Comparison of ENCODE assay signal across 9 mouse cellular contexts in genomic region chr7:98193515-98194025, GRCm38 (mm10). TPM values are rescaled to one million over a fixed set of nuclear protein-coding genes. Genes with fewer than 3 reads are reported as not detected.
DNase-seq lines count a peak whose midpoint lies in the region; ATAC-seq and TF ChIP-seq lines count a peak whose summit lies in the region.
"Had no signal": no experiment of that assay in that cellular context is flagged by ENCODE, and none has a peak within 500 bp of the region (broad histone marks: within the 10 kb centered on the region; RNA-seq: fewer than 3 reads in every experiment).

No protein-coding gene starts in this region.

- no peak overlapping the region for H3K27ac ChIP-seq in heart, embryonic 11.5 days (ENCODE audit: low read depth, low read length)
- H3K27ac ChIP-seq in embryonic facial prominence, embryonic 11.5 days (replicated peaks; ENCODE audit: low read depth, low read length): no peak overlapping the region
- no peak overlapping the region for H3K27ac ChIP-seq in hindbrain, embryonic 15.5 days (replicated peaks)
- H3K27ac ChIP-seq in liver, postnatal 0 days (ENCODE audit: low read depth): no peak overlapping the region
- no peak overlapping the region for H3K27ac ChIP-seq in neural tube, embryonic 14.5 days (ENCODE audit: low read depth, low read length)
- H3K27ac ChIP-seq: macrophage had no signal

- 9% methylated on average over 36 of the region's 36 CpGs for WGBS in heart, embryonic 11.5 days (ENCODE audit: insufficient replicate concordance)
- 8% methylated on average over 36 of the region's 36 CpGs for WGBS in embryonic facial prominence, embryonic 11.5 days
- 3% methylated on average over 36 of the region's 36 CpGs for WGBS in hindbrain, embryonic 15.5 days
- 5% methylated on average over 36 of the region's 36 CpGs for WGBS in liver, postnatal 0 days (ENCODE audit: insufficient replicate concordance)
- 2% methylated on average over 36 of the region's 36 CpGs for WGBS in neural tube, embryonic 14.5 days

- H3K4me3 ChIP-seq in heart, embryonic 11.5 days (ENCODE audit: low read depth, low read length): peak overlapping the region; percentile 43
- H3K4me3 ChIP-seq in embryonic facial prominence, embryonic 11.5 days (ENCODE audit: low read depth, low read length): peak overlapping the region; percentile 34
- peak overlapping the region; percentile 46 for H3K4me3 ChIP-seq in hindbrain, embryonic 15.5 days
- H3K4me3 ChIP-seq in liver, postnatal 0 days (ENCODE audit: low read depth, low read length): peak overlapping the region; percentile 35
- peak overlapping the region; percentile 45 for H3K4me3 ChIP-seq in neural tube, embryonic 14.5 days (ENCODE audit: low read depth, low read length)

- in situ Hi-C loops in Patski (cut with MboI; ENCODE audit: low pct_unique_long_range_greater_than_20kb): loop anchor here (5.0 kb wide), 2 partner anchors 41 to 149 kb away; no protein-coding TSS in a partner anchor

- no peaks in the 10 kb centered on the region for H3K9me3 ChIP-seq in heart, embryonic 11.5 days (replicated peaks; ENCODE audit: control insufficient read depth, low read length)
- H3K9me3 ChIP-seq in embryonic facial prominence, embryonic 11.5 days (replicated peaks; ENCODE audit: control insufficient read depth, low read length): no peaks in the 10 kb centered on the region
- no peaks in the 10 kb centered on the region for H3K9me3 ChIP-seq in hindbrain, embryonic 15.5 days
- no peaks in the 10 kb centered on the region for H3K9me3 ChIP-seq in liver, postnatal 0 days (ENCODE audit: low read length)
- no peaks in the 10 kb centered on the region for H3K9me3 ChIP-seq in neural tube, embryonic 14.5 days (ENCODE audit: control insufficient read depth, low read length)

- H3K4me1 ChIP-seq in heart, embryonic 11.5 days (ENCODE audit: control insufficient read depth, insufficient read depth, low read length): peaks cover 13% of the 10 kb centered on the region
- peaks cover 7% of the 10 kb centered on the region for H3K4me1 ChIP-seq in embryonic facial prominence, embryonic 11.5 days (ENCODE audit: control insufficient read depth, insufficient read depth, low read length)
- peaks cover 18% of the 10 kb centered on the region for H3K4me1 ChIP-seq in hindbrain, embryonic 15.5 days (replicated peaks)
- peaks cover 17% of the 10 kb centered on the region for H3K4me1 ChIP-seq in liver, postnatal 0 days (ENCODE audit: insufficient read depth)
- peaks cover 10% of the 10 kb centered on the region for H3K4me1 ChIP-seq in neural tube, embryonic 14.5 days (ENCODE audit: control insufficient read depth, insufficient read depth, low read length)

- H3K4me2 ChIP-seq in heart, embryonic 11.5 days: peak overlapping the region; percentile 81
- peak overlapping the region; percentile 60 for H3K4me2 ChIP-seq in embryonic facial prominence, embryonic 11.5 days (ENCODE audit: low read depth, low read length)
- peak overlapping the region; percentile 95 for H3K4me2 ChIP-seq in hindbrain, embryonic 15.5 days
- H3K4me2 ChIP-seq in liver, postnatal 0 days (ENCODE audit: low read depth, low read length): peak overlapping the region; percentile 72
- H3K4me2 ChIP-seq in neural tube, embryonic 14.5 days (ENCODE audit: low read depth, low read length): peak overlapping the region; percentile 94

- no peaks in the 10 kb centered on the region for H3K36me3 ChIP-seq in heart, embryonic 11.5 days (ENCODE audit: control insufficient read depth, insufficient read depth, low read length)
- H3K36me3 ChIP-seq in embryonic facial prominence, embryonic 11.5 days (replicated peaks; ENCODE audit: control insufficient read depth, insufficient read depth, low read depth, low read length): no peaks in the 10 kb centered on the region
- no peaks in the 10 kb centered on the region for H3K36me3 ChIP-seq in hindbrain, embryonic 15.5 days
- H3K36me3 ChIP-seq in liver, postnatal 0 days (replicated peaks; ENCODE audit: insufficient read depth, low read length): no peaks in the 10 kb centered on the region
- H3K36me3 ChIP-seq in neural tube, embryonic 14.5 days (ENCODE audit: control insufficient read depth, insufficient read depth, low read length): no peaks in the 10 kb centered on the region

- no peak for TF ChIP-seq EP300 in liver, postnatal 0 days (IDR thresholded peaks at IDR 0.05; ENCODE audit: low read depth)

- POLR2A ChIA-PET in Patski (lab: Charles Lee): interaction anchor here (0.7 to 1.2 kb wide), 2 partner anchors 39 to 58 kb away, joined by 3 read pairs; no protein-coding TSS in a partner anchor

- TF ChIP-seq CTCF in Patski (IDR thresholded peaks at IDR 0.05): peak; percentile 65
- peak; percentile 59 for TF ChIP-seq CTCF in liver, postnatal 0 days (IDR thresholded peaks at IDR 0.05; ENCODE audit: low read depth)

- peaks cover 54% of the 10 kb centered on the region for H3K27me3 ChIP-seq in heart, embryonic 11.5 days (ENCODE audit: control insufficient read depth, insufficient read depth, low read length)
- peaks cover 10% of the 10 kb centered on the region for H3K27me3 ChIP-seq in Patski
- H3K27me3 ChIP-seq in embryonic facial prominence, embryonic 11.5 days (ENCODE audit: control insufficient read depth, insufficient read depth, low read length): peaks cover 34% of the 10 kb centered on the region
- H3K27me3 ChIP-seq in hindbrain, embryonic 15.5 days: peaks cover 51% of the 10 kb centered on the region
- peaks cover 40% of the 10 kb centered on the region for H3K27me3 ChIP-seq in liver, postnatal 0 days (ENCODE audit: insufficient read depth, low read length)
- peaks cover 17% of the 10 kb centered on the region; the same call in 1 of the 2 replicates for H3K27me3 ChIP-seq in neural tube, embryonic 14.5 days (ENCODE audit: control insufficient read depth, insufficient read depth, low read length)

- DNase-seq in heart, postnatal 25 days (ENCODE audit: low spot score): no peak
- no peak for DNase-seq in Patski (ENCODE audit: low read depth, low spot score)
- DNase-seq in embryonic facial prominence, embryonic 11.5 days (ENCODE audit: low spot score): peak; percentile 26
- no peak for DNase-seq in liver, postnatal 0 days
- DNase-seq in spleen, postnatal 14 days (ENCODE audit: low spot score in 2 of 2): no peak

- no peak overlapping the region for H3K9ac ChIP-seq in heart, embryonic 11.5 days (ENCODE audit: low read depth, low read length)
- no peak overlapping the region for H3K9ac ChIP-seq in embryonic facial prominence, embryonic 11.5 days (replicated peaks; ENCODE audit: low read length)
- peak overlapping the region; percentile 41 for H3K9ac ChIP-seq in hindbrain, embryonic 15.5 days
- H3K9ac ChIP-seq in liver, postnatal 0 days (replicated peaks): no peak overlapping the region
- peak overlapping the region; percentile 35; the same call in 1 of the 2 replicates for H3K9ac ChIP-seq in neural tube, embryonic 14.5 days (replicated peaks; ENCODE audit: low read depth, low read length)

- ATAC-seq in heart, embryonic 11.5 days (replicated peaks; ENCODE audit: insufficient number of reproducible peaks, low FRiP score, low TSS enrichment): no peak
- no peak for ATAC-seq in Patski
- ATAC-seq in embryonic facial prominence, embryonic 11.5 days (replicated peaks; ENCODE audit: insufficient number of reproducible peaks, low FRiP score, low TSS enrichment, low read depth): peak; percentile 61; the same call in 1 of the 2 replicates
- ATAC-seq in hindbrain, embryonic 15.5 days (ENCODE audit: low FRiP score, low read depth): peak; percentile 73
- ATAC-seq in liver, postnatal 0 days: 0 out of 2 replicates have a peak, but pooled peaks have one; percentile 35
- peak; percentile 79 for ATAC-seq in neural tube, embryonic 14.5 days (ENCODE audit: low read depth)

- intact Hi-C loops in heart, postnatal 25 days (cut with DNase I): no loop called here

- CTCF ChIA-PET in Patski (lab: Charles Lee): interaction anchor here (1.0 to 1.4 kb wide), 5 partner anchors 9 to 118 kb away, joined by 3 to 5 read pairs (median 4); no protein-coding TSS in a partner anchor

RNA-seq across cellular contexts. Expression of gene B3gnt6, which starts 5.7 kb away (rescaled TPM):
- polyA plus RNA-seq in heart, embryonic 11.5 days (2014; fragmentation: Nextera tagmentation; extraction: Ambion mirVana): 0.21 TPM in 1 of 2 replicates, not detected in the other
- not detected for total RNA-seq in heart, postnatal 25 days (2021)
- 0.12 TPM for polyA plus RNA-seq in Patski (2021)
- polyA plus RNA-seq in embryonic facial prominence, embryonic 11.5 days (2014; fragmentation: Nextera tagmentation; extraction: Ambion mirVana): not detected in 2 replicates
- polyA plus RNA-seq in hindbrain, embryonic 15.5 days (2015; fragmentation: Nextera tagmentation; extraction: Ambion mirVana): 0.31 and 0.45 TPM in 2 replicates
- 0.05 TPM in 2 replicates for polyA plus RNA-seq in liver, postnatal 0 days (2015; fragmentation: Nextera tagmentation; extraction: Ambion mirVana)
- 0.40 and 0.63 TPM in 2 replicates for polyA plus RNA-seq in neural tube, embryonic 14.5 days (2014; fragmentation: Nextera tagmentation; extraction: Ambion mirVana)
- polyA plus RNA-seq: macrophage had no signal

RNA-seq across cellular contexts. Expression of gene Capn5, which starts 15.5 kb away (rescaled TPM):
- 5.8 and 6.4 TPM in 2 replicates for polyA plus RNA-seq in heart, embryonic 11.5 days (2014; fragmentation: Nextera tagmentation; extraction: Ambion mirVana)
- 1 to 10 TPM; 1.9 to 2.0 TPM for total RNA-seq in heart, postnatal 25 days (2021)
- polyA plus RNA-seq in Patski (2021): 69.8 TPM
- polyA plus RNA-seq in embryonic facial prominence, embryonic 11.5 days (2014; fragmentation: Nextera tagmentation; extraction: Ambion mirVana): 2.3 and 2.6 TPM in 2 replicates
- 22.9 and 26.5 TPM in 2 replicates for polyA plus RNA-seq in hindbrain, embryonic 15.5 days (2015; fragmentation: Nextera tagmentation; extraction: Ambion mirVana)
- polyA plus RNA-seq in liver, postnatal 0 days (2015; fragmentation: Nextera tagmentation; extraction: Ambion mirVana): 4.4 and 4.5 TPM in 2 replicates
- polyA plus RNA-seq in neural tube, embryonic 14.5 days (2014; fragmentation: Nextera tagmentation; extraction: Ambion mirVana): 13.7 and 17.0 TPM in 2 replicates

RNA-seq across cellular contexts. Expression of gene Omp, which starts 48.3 kb away (rescaled TPM):
- polyA plus RNA-seq in heart, embryonic 11.5 days (2014; fragmentation: Nextera tagmentation; extraction: Ambion mirVana): 0.37 and 0.47 TPM in 2 replicates
- under 1 TPM in 1 of 2 experiments, not detected in 1; 0.11 TPM for total RNA-seq in heart, postnatal 25 days (2021)
- 0.62 TPM for polyA plus RNA-seq in Patski (2021)
- 0.15 and 0.25 TPM in 2 replicates for polyA plus RNA-seq in embryonic facial prominence, embryonic 11.5 days (2014; fragmentation: Nextera tagmentation; extraction: Ambion mirVana)
- polyA plus RNA-seq in hindbrain, embryonic 15.5 days (2015; fragmentation: Nextera tagmentation; extraction: Ambion mirVana): 0.56 and 0.62 TPM in 2 replicates
- polyA plus RNA-seq in liver, postnatal 0 days (2015; fragmentation: Nextera tagmentation; extraction: Ambion mirVana): 0.23 and 0.27 TPM in 2 replicates
- polyA plus RNA-seq in neural tube, embryonic 14.5 days (2014; fragmentation: Nextera tagmentation; extraction: Ambion mirVana): 0.32 and 0.40 TPM in 2 replicates
- polyA plus RNA-seq: macrophage had no signal

Comparison
In these comparisons a context has a peak if more than half of its experiments do, and no peak if none do; other contexts are left out.
1. ATAC-seq: peak in embryonic facial prominence, embryonic 11.5 days (single experiment), hindbrain, embryonic 15.5 days (single experiment), liver, postnatal 0 days (single experiment) and neural tube, embryonic 14.5 days (single experiment); none in heart, embryonic 11.5 days (single experiment) and Patski (single experiment).
2. H3K9ac ChIP-seq: peak in hindbrain, embryonic 15.5 days (single experiment) and neural tube, embryonic 14.5 days (single experiment); none in heart, embryonic 11.5 days (single experiment), embryonic facial prominence, embryonic 11.5 days (single experiment) and liver, postnatal 0 days (single experiment).
3. Peak in every context shown above with its lines, with median percentiles within 50 percentile points of each other: H3K4me2 ChIP-seq and H3K4me3 ChIP-seq.